Mouse (Mus musculus) ES-E14 (cell line): ENCODE data around the gene Fam19a5. TPM values are rescaled to one million over a fixed set of nuclear protein-coding genes. Genes with fewer than 3 reads are reported as not detected.

Source experiments
- DNase-seq: peaks from one replicate; pipeline ENCODE4 v3.0.0-alpha.2; 2013; ENCODE audit warnings: low read depth, low spot score
- H3K27ac ChIP-seq: 2 replicates; pipeline ENCODE4 v1.5.1; 2012; ENCODE audit warnings: low read depth, mild to moderate bottlenecking, low read length, moderate library complexity, mixed read lengths; ENCODE audit not compliant: poor library complexity, insufficient read depth, severe bottlenecking
- H3K36me3 ChIP-seq: 2 replicates; pipeline ENCODE4 v1.6.1; 2012; ENCODE audit warnings: mild to moderate bottlenecking, low read length, moderate library complexity, mixed read lengths; ENCODE audit not compliant: control insufficient read depth, poor library complexity, insufficient read depth, severe bottlenecking
- H3K4me1 ChIP-seq, 2 experiments: fragments of 150-350 bp in 1 of 2; sonication (generic) in 1 of 2; 2 replicates each; pipeline ENCODE4 v1.6.1; 2012; ENCODE audit warnings: low read length in 2 of 2, mild to moderate bottlenecking in 1 of 2, mixed read lengths in 1 of 2; ENCODE audit not compliant: control insufficient read depth in 2 of 2, insufficient read depth in 2 of 2, poor library complexity in 1 of 2
- H3K4me3 ChIP-seq, 2 experiments: fragments of 150-350 bp in 1 of 2; sonication (generic) in 1 of 2; 2 replicates each; pipeline ENCODE4 v1.5.1; 2012; ENCODE audit warnings: low read length in 2 of 2, low read depth in 1 of 2, mild to moderate bottlenecking in 1 of 2, mixed read lengths in 1 of 2; ENCODE audit not compliant: insufficient read depth in 1 of 2, poor library complexity in 1 of 2, severe bottlenecking in 1 of 2
- H3K9ac ChIP-seq: 2 replicates; pipeline ENCODE4 v1.6.1; 2012; ENCODE audit warnings: low read depth, mild to moderate bottlenecking, low read length, mixed read lengths; ENCODE audit not compliant: poor library complexity, insufficient read depth, severe bottlenecking
- H3K9me3 ChIP-seq: fragments of 150-350 bp; sonication (generic); 2 replicates; pipeline ENCODE4 v1.6.1; 2012; ENCODE audit warnings: low read depth, mild to moderate bottlenecking, low read length; ENCODE audit not compliant: control insufficient read depth, insufficient read depth
- CHD2 ChIP-seq: IDR thresholded peaks from 2 replicates; pipeline ENCODE4 v1.6.1; 2014; ENCODE audit warnings: mild to moderate bottlenecking, low read depth, low read length, inconsistent platforms
- HCFC1 ChIP-seq: IDR thresholded peaks from 2 replicates; pipeline ENCODE4 v1.6.1; 2012; ENCODE audit warnings: low read length, inconsistent platforms, borderline replicate concordance; ENCODE audit not compliant: insufficient read depth
- MAFK ChIP-seq: IDR thresholded peaks from 2 replicates; pipeline ENCODE4 v1.6.1; 2014; ENCODE audit warnings: mild to moderate bottlenecking, low read depth, low read length, inconsistent platforms; ENCODE audit not compliant: insufficient read depth
- ZC3H11A ChIP-seq: IDR thresholded peaks from 2 replicates; pipeline ENCODE4 v1.6.1; 2012; ENCODE audit warnings: low read depth, mild to moderate bottlenecking, inconsistent platforms, low read length, borderline replicate concordance
- ZNF384 ChIP-seq: IDR thresholded peaks from 2 replicates; pipeline ENCODE4 v1.6.1; 2012; ENCODE audit warnings: low read depth, low read length, inconsistent platforms
- in situ Hi-C, 2 experiments: fragments of 600-800 bp; cut with MboI; formaldehyde crosslinking; loops; one replicate each; pipeline ENCODE4 v1.15.1; 2025; ENCODE audit warnings: low sequenced_read_pairs in 2 of 2, inconsistent platforms in 1 of 2; ENCODE audit not compliant: unreplicated experiment in 2 of 2
- total RNA-seq: library from RNA; depleted of rRNA; stranded (reverse); fragments of 300-350 nt; gene quantifications from 2 replicates; pipeline ENCODE4 v1.2.3, GENCODE M21; 2012

The Fam19a5 gene
- total RNA-seq, 1 experiment: 4.6 TPM

DNA sequence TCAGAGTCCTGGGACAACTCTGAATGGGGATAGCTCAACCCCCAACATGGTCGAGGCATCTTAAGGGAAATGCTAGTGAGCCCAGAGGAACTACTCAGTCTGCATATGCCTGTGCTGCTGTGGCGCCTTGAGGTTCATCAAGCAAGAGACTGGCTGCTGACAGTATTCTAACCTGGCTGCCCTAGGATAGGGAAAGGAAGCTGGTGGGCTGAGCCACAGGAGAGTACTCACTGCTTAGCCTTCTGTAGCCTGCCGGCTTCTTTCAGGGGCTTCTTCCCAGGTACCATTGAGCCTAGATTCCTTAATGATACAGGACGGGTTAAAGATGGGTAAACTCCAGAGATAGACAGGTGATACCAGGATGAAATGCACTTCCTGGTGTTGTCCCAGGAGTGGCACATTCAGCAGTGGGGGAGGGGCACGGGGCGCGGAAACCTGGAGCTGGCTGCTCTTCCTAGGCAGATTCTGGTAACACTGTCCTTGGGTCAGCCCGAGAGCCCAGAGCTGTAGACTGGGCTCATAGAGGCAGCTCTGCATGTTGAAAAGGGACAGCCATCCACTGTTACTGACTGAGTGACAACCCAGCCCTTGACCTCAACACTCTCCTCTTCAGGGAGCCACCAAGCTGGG is 1.7 kb downstream of the Fam19a5 start:
- Histone ChIP-seq H3K27ac (no peak overlapping the region), H3K9me3 (no peaks in the 10 kb centered on the region), H3K9ac (no peak overlapping the region), H3K4me1 (no peaks in the 10 kb centered on the region), H3K36me3 (no peaks in the 10 kb centered on the region), H3K4me3 (no peak overlapping the region)
- no peak for DNase-seq
- in situ Hi-C loops: no loop called here
- TF ChIP-seq MAFK: no peak

GRCm38 (mm10) chr15:87547022-87547421 is 2.9 kb downstream of the Fam19a5 start:
- Histone ChIP-seq H3K4me1 (no peaks in the 10 kb centered on the region), H3K27ac (no peak overlapping the region), H3K36me3 (no peaks in the 10 kb centered on the region), H3K9me3 (no peaks in the 10 kb centered on the region), H3K4me3 (no peak overlapping the region), H3K9ac (no peak overlapping the region)
- no peak for DNase-seq
- TF ChIP-seq ZNF384: no peak
- no peak for TF ChIP-seq HCFC1
- TF ChIP-seq CHD2: no peak
- TF ChIP-seq MAFK: no peak
- no peak for TF ChIP-seq ZC3H11A
- in situ Hi-C loops: no loop called here

DNA sequence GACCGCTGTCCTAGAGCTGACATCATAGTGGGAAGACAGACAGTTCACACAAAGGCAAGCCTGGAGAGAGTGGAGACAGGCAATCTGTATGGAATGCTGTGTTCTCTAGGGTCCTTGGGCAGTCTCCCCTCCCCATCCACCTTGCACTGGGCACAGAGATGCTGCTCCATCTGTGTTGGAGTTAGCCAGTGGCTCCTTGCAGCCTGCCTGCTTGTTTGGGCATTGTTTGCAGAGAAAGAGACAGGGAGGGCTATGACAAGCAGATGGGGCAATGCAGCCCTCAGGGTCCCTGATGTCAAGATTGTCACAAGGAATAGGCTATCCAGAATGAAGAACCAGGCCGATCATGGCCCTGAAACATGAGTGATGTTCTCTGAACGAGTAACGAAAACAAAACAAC is 5.6 kb downstream of the Fam19a5 start:
- Histone ChIP-seq H3K4me3 (no peak overlapping the region), H3K9ac (no peak overlapping the region), H3K36me3 (no peaks in the 10 kb centered on the region), H3K9me3 (no peaks in the 10 kb centered on the region), H3K4me1 (no peaks in the 10 kb centered on the region), H3K27ac (no peak overlapping the region)
- in situ Hi-C loops: no loop called here
- no peak for DNase-seq
- TF ChIP-seq ZNF384 (no peak), MAFK (no peak), ZC3H11A (no peak), CHD2 (no peak), HCFC1 (no peak)

DNA sequence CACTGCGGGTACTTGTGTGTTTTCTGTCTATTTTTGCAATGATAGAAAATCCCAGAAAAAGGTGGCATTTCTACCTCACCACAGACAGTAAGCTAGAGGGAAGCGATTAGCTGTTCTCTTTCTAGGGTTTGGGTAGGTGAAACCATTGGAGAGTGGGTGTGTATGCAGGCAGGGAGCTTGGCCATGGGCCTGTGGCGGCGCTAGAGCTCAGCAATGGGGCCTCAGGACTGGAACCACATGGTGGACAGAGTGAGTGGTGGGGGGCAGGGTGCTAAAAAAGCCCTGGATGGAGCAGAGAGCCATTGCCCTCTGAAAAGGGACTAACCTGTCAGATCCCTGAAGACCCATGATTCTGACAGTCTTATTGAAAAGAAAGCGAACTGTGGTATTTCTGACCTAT is 6.7 kb downstream of the Fam19a5 start:
- no peak for DNase-seq
- no peak for TF ChIP-seq CHD2
- no peak for TF ChIP-seq MAFK
- TF ChIP-seq ZC3H11A: no peak
- TF ChIP-seq ZNF384: no peak
- no peak for TF ChIP-seq HCFC1
- Histone ChIP-seq H3K27ac (no peak overlapping the region), H3K36me3 (no peaks in the 10 kb centered on the region), H3K9ac (no peak overlapping the region), H3K4me3 (no peak overlapping the region), H3K9me3 (no peaks in the 10 kb centered on the region), H3K4me1 (no peaks in the 10 kb centered on the region)
- in situ Hi-C loops: no loop called here

DNA sequence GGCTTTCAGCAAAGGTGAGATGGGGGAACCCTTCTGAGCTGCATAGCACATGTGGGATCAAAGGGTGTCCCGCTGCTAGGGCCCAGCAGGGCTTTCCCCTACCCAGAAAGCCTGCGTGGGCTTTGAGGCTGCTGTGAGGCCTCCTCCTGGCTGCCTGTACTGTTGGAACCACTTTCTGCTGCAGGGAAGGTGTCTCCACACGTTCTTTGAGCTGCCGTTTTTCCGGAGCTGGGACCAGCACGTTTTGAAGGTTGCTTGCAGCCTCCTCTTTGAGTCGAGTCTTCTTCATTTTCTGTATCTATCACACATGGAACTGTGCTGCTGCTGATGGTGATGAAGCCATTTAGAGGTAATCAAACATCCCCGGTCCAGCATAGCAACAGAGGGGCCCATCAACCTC is 7.5 kb downstream of the Fam19a5 start:
- no peaks in the 10 kb centered on the region for H3K36me3 ChIP-seq
- no peak for TF ChIP-seq MAFK
- no peak overlapping the region for H3K4me3 ChIP-seq
- no peaks in the 10 kb centered on the region for H3K9me3 ChIP-seq
- DNase-seq: no peak
- no peak overlapping the region for H3K27ac ChIP-seq
- in situ Hi-C loops: no loop called here
- H3K9ac ChIP-seq: no peak overlapping the region
- H3K4me1 ChIP-seq: no peaks in the 10 kb centered on the region
